Mouse (Mus musculus): ENCODE measurements around the gene Rab1b. TPM values are rescaled to one million over a fixed set of nuclear protein-coding genes. Genes with fewer than 3 reads are reported as not detected.
"Not testable (repeated sequence)": the region's sequence is repeated elsewhere in the genome, so short reads cannot be mapped to it uniquely, and the experiment has no call there.

Gene Rab1b
- polyA plus RNA-seq (2012; rRNA removed) (50.6 and 58.8 TPM in 2 replicates), polyA plus RNA-seq (2014; fragmentation: Nextera tagmentation; extraction: Ambion mirVana) (76.2 and 84.8 TPM in 2 replicates)

GRCm38 (mm10) chr19:5106731-5107191, at the start of gene Rab1b:
Gene Rab1b, minus strand, starts transcription at chr19:5107072.
- Histone ChIP-seq H3K4me2 (ENCODE audit: low read depth) (peak within 1 kb of the TSS; percentile 99), H3K27ac (peak within 1 kb of the TSS; percentile 57), H3K36me3 (replicated peaks; ENCODE audit: control insufficient read depth, insufficient read depth, low read depth) (peaks cover 6% of the 10 kb centered on the region), H3K9me3 (ENCODE audit: control insufficient read depth, low read length) (no peaks in the 10 kb centered on the region), H3K4me3 (ENCODE audit: insufficient read depth in 1 of 2, low read depth in 2 of 2, low read length in 2 of 2) (peak within 1 kb of the TSS; percentile 68 to 94), H3K9ac (replicated peaks) (peak within 1 kb of the TSS; percentile 95), H3K4me1 (replicated peaks; ENCODE audit: control insufficient read depth in 2 of 2, insufficient read depth in 2 of 2, low read length in 1 of 2) (peaks cover 4 to 11% of the 10 kb centered on the region in 2 experiments), H3K27me3 (ENCODE audit: control insufficient read depth, insufficient read depth, low read length) (no peaks in the 10 kb centered on the region)
- under 1% methylated on average over 46 of the region's 46 CpGs for WGBS (ENCODE audit: insufficient replicate concordance)
- ATAC-seq (ENCODE audit: insufficient read depth) (peak; percentile 93), DNase-seq (ENCODE audit: low read depth in 3 of 3, low spot score in 3 of 3) (peak; percentile 95 to 97 (median 96))
- TF ChIP-seq EP300 (IDR thresholded peaks at IDR 0.05; ENCODE audit: low read depth) (no peak), CTCF (IDR thresholded peaks at IDR 0.05; ENCODE audit: low read depth) (no peak)

- Histone ChIP-seq H3K9me3 (ENCODE audit: control insufficient read depth, low read length) (no peaks in the 10 kb centered on the region; the same call in 1 of the 2 replicates), H3K27me3 (ENCODE audit: control insufficient read depth, insufficient read depth, low read length) (no peaks in the 10 kb centered on the region), H3K27ac (no peak overlapping the region), H3K4me2 (ENCODE audit: low read depth) (no peak overlapping the region), H3K4me1 (replicated peaks; ENCODE audit: control insufficient read depth in 2 of 2, insufficient read depth in 2 of 2, low read length in 1 of 2) (no peaks in the 10 kb centered on the region), H3K4me3 (ENCODE audit: insufficient read depth in 1 of 2, low read depth in 2 of 2, low read length in 2 of 2) (no peak overlapping the region), H3K9ac (replicated peaks) (no peak overlapping the region), H3K36me3 (replicated peaks; ENCODE audit: control insufficient read depth, insufficient read depth, low read depth) (no peaks in the 10 kb centered on the region)
- WGBS (ENCODE audit: insufficient replicate concordance), result 77% methylated on average over 6 of the region's 6 CpGs
- TF ChIP-seq EP300 (IDR thresholded peaks at IDR 0.05; ENCODE audit: low read depth) (no peak), CTCF (IDR thresholded peaks at IDR 0.05; ENCODE audit: low read depth) (no peak)
- ATAC-seq (ENCODE audit: insufficient read depth), result no peak
- DNase-seq (ENCODE audit: low read depth in 3 of 3, low spot score in 3 of 3), result no peak
Observed at GRCm38 (mm10) chr19:5152261-5152660, 45.4 kb upstream of the Rab1b start.

GRCm38 (mm10) chr19:5151741-5152140, 44.9 kb upstream of the Rab1b start:
- H3K27ac ChIP-seq, result no peak overlapping the region
- no peak for TF ChIP-seq EP300 (IDR thresholded peaks at IDR 0.05; ENCODE audit: low read depth)
- TF ChIP-seq CTCF (IDR thresholded peaks at IDR 0.05; ENCODE audit: low read depth), result no peak
- H3K4me3 ChIP-seq (ENCODE audit: insufficient read depth in 1 of 2, low read depth in 2 of 2, low read length in 2 of 2), result no peak overlapping the region
- WGBS (ENCODE audit: insufficient replicate concordance), result 73% methylated on average over 5 of the region's 5 CpGs
- H3K4me2 ChIP-seq (ENCODE audit: low read depth), result no peak overlapping the region
- no peak overlapping the region for H3K9ac ChIP-seq (replicated peaks)
- H3K4me1 ChIP-seq (replicated peaks; ENCODE audit: control insufficient read depth in 2 of 2, insufficient read depth in 2 of 2, low read length in 1 of 2), result no peaks in the 10 kb centered on the region
- no peaks in the 10 kb centered on the region; the same call in 1 of the 2 replicates for H3K9me3 ChIP-seq (ENCODE audit: control insufficient read depth, low read length)
- DNase-seq (ENCODE audit: low read depth in 3 of 3, low spot score in 3 of 3) (no peak), ATAC-seq (ENCODE audit: insufficient read depth) (no peak)
- H3K36me3 ChIP-seq (replicated peaks; ENCODE audit: control insufficient read depth, insufficient read depth, low read depth), result no peaks in the 10 kb centered on the region
- no peaks in the 10 kb centered on the region for H3K27me3 ChIP-seq (ENCODE audit: control insufficient read depth, insufficient read depth, low read length)

- DNase-seq (ENCODE audit: low read depth in 3 of 3, low spot score in 3 of 3) (peak in 2 of 3 experiments; percentile 30 to 34), ATAC-seq (ENCODE audit: insufficient read depth) (no peak)
- Histone ChIP-seq H3K4me3 (ENCODE audit: insufficient read depth in 1 of 2, low read depth in 2 of 2, low read length in 2 of 2) (no peak overlapping the region), H3K9me3 (ENCODE audit: control insufficient read depth, low read length) (no peaks in the 10 kb centered on the region; the same call in 1 of the 2 replicates), H3K36me3 (replicated peaks; ENCODE audit: control insufficient read depth, insufficient read depth, low read depth) (no peaks in the 10 kb centered on the region), H3K4me2 (ENCODE audit: low read depth) (no peak overlapping the region), H3K27ac (no peak overlapping the region), H3K9ac (replicated peaks) (no peak overlapping the region), H3K4me1 (replicated peaks; ENCODE audit: control insufficient read depth in 2 of 2, insufficient read depth in 2 of 2, low read length in 1 of 2) (no peaks in the 10 kb centered on the region), H3K27me3 (ENCODE audit: control insufficient read depth, insufficient read depth, low read length) (no peaks in the 10 kb centered on the region)
- 18% methylated on average over 3 of the region's 3 CpGs for WGBS (ENCODE audit: insufficient replicate concordance)
- TF ChIP-seq CTCF (IDR thresholded peaks at IDR 0.05; ENCODE audit: low read depth), result peak; percentile 77
- TF ChIP-seq EP300 (IDR thresholded peaks at IDR 0.05; ENCODE audit: low read depth), result no peak
Observed at GRCm38 (mm10) chr19:5151331-5151730, 44.5 kb upstream of the Rab1b start.

GRCm38 (mm10) chr19:5150358-5150757, 43.5 kb upstream of the Rab1b start:
- no peak overlapping the region for H3K27ac ChIP-seq
- no peaks in the 10 kb centered on the region for H3K36me3 ChIP-seq (replicated peaks; ENCODE audit: control insufficient read depth, insufficient read depth, low read depth)
- TF ChIP-seq CTCF (IDR thresholded peaks at IDR 0.05; ENCODE audit: low read depth) (no peak), EP300 (IDR thresholded peaks at IDR 0.05; ENCODE audit: low read depth) (no peak)
- ATAC-seq (ENCODE audit: insufficient read depth) (no peak), DNase-seq (ENCODE audit: low read depth in 3 of 3, low spot score in 3 of 3) (no peak)
- H3K27me3 ChIP-seq (ENCODE audit: control insufficient read depth, insufficient read depth, low read length), result no peaks in the 10 kb centered on the region
- no peak overlapping the region for H3K4me2 ChIP-seq (ENCODE audit: low read depth)
- no peaks in the 10 kb centered on the region; the same call in 1 of the 2 replicates for H3K9me3 ChIP-seq (ENCODE audit: control insufficient read depth, low read length)
- no peak overlapping the region for H3K9ac ChIP-seq (replicated peaks)
- no peaks in the 10 kb centered on the region for H3K4me1 ChIP-seq (replicated peaks; ENCODE audit: control insufficient read depth in 2 of 2, insufficient read depth in 2 of 2, low read length in 1 of 2)
- no peak overlapping the region for H3K4me3 ChIP-seq (ENCODE audit: insufficient read depth in 1 of 2, low read depth in 2 of 2, low read length in 2 of 2)
- 86% methylated on average over 6 of the region's 6 CpGs for WGBS (ENCODE audit: insufficient replicate concordance)

GRCm38 (mm10) chr19:5149041-5149440, 42.2 kb upstream of the Rab1b start:
- H3K9me3 ChIP-seq (ENCODE audit: control insufficient read depth, low read length); H3K36me3 ChIP-seq (replicated peaks; ENCODE audit: control insufficient read depth, insufficient read depth, low read depth); H3K9ac ChIP-seq (replicated peaks); H3K27ac ChIP-seq; ATAC-seq (ENCODE audit: insufficient read depth); H3K27me3 ChIP-seq (ENCODE audit: control insufficient read depth, insufficient read depth, low read length); H3K4me2 ChIP-seq (ENCODE audit: low read depth); H3K4me3 ChIP-seq (ENCODE audit: insufficient read depth in 1 of 2, low read depth in 2 of 2, low read length in 2 of 2); DNase-seq (ENCODE audit: low read depth in 3 of 3, low spot score in 3 of 3); H3K4me1 ChIP-seq (replicated peaks; ENCODE audit: control insufficient read depth in 2 of 2, insufficient read depth in 2 of 2, low read length in 1 of 2): not testable (repeated sequence)
- WGBS (ENCODE audit: insufficient replicate concordance), result 57% methylated on average over 5 of the region's 6 CpGs

Measured in liver, embryonic 14.5 days (tissue).